Mouse (Mus musculus): Measurements from ENCODE around the gene BC030867. TPM values are rescaled to one million over a fixed set of nuclear protein-coding genes. Genes with fewer than 3 reads are reported as not detected.

The BC030867 gene
- 12.3 and 13.5 TPM in 2 replicates for polyA plus RNA-seq (2015; fragmentation: Nextera tagmentation; extraction: Ambion mirVana)

- Histone ChIP-seq H3K27ac (replicated peaks) (peak within 1 kb of the TSS; percentile 40; the same call in 1 of the 2 replicates), H3K4me3 (peak within 1 kb of the TSS; percentile 76), H3K4me1 (peaks cover 30% of the 10 kb centered on the region), H3K4me2 (peak within 1 kb of the TSS; percentile 89), H3K9me3 (no peaks in the 10 kb centered on the region), H3K9ac (peak within 1 kb of the TSS; percentile 89), H3K27me3 (replicated peaks) (no peaks in the 10 kb centered on the region), H3K36me3 (peaks cover 19% of the 10 kb centered on the region)
- WGBS, result under 1% methylated on average over 41 of the region's 41 CpGs
- ATAC-seq (ENCODE audit: extremely low read depth, insufficient number of reproducible peaks, low FRiP score, low TSS enrichment), result 0 out of 2 replicates have a peak, but pooled peaks have one; percentile 20
Observed at GRCm38 (mm10) chr11:102248630-102249230, at the start of gene BC030867. TSS of gene BC030867 (plus strand) at chr11:102248882.

- H3K4me3 ChIP-seq, result no peak overlapping the region
- H3K9me3 ChIP-seq, result no peaks in the 10 kb centered on the region
- H3K9ac ChIP-seq, result no peak overlapping the region
- peaks cover 100% of the 10 kb centered on the region for H3K36me3 ChIP-seq
- no peak overlapping the region for H3K27ac ChIP-seq (replicated peaks)
- no peak overlapping the region for H3K4me2 ChIP-seq
- WGBS, result 63% methylated on average over 9 of the region's 9 CpGs
- H3K4me1 ChIP-seq, result peaks cover 21% of the 10 kb centered on the region
- H3K27me3 ChIP-seq (replicated peaks), result no peaks in the 10 kb centered on the region
- ATAC-seq (ENCODE audit: extremely low read depth, insufficient number of reproducible peaks, low FRiP score, low TSS enrichment), result no peak
Observed at GRCm38 (mm10) chr11:102199856-102200255, 48.8 kb upstream of the BC030867 start.

GRCm38 (mm10) chr11:102201408-102201821 lies 47.3 kb upstream of the BC030867 start:
- Histone ChIP-seq H3K27me3 (replicated peaks) (no peaks in the 10 kb centered on the region), H3K36me3 (peaks cover 100% of the 10 kb centered on the region), H3K4me3 (no peak overlapping the region), H3K9me3 (no peaks in the 10 kb centered on the region), H3K4me1 (peaks cover 30% of the 10 kb centered on the region), H3K9ac (no peak overlapping the region), H3K4me2 (no peak overlapping the region), H3K27ac (replicated peaks) (no peak overlapping the region)
- 78% methylated on average over 12 of the region's 12 CpGs for WGBS
- no peak for ATAC-seq (ENCODE audit: extremely low read depth, insufficient number of reproducible peaks, low FRiP score, low TSS enrichment)

- H3K27me3 ChIP-seq (replicated peaks), result no peaks in the 10 kb centered on the region
- 72% methylated on average over 30 of the region's 30 CpGs for WGBS
- peaks cover 78% of the 10 kb centered on the region for H3K4me1 ChIP-seq
- no peak overlapping the region for H3K4me2 ChIP-seq
- H3K27ac ChIP-seq (replicated peaks), result peak overlapping the region; percentile 82
- H3K4me3 ChIP-seq, result no peak overlapping the region
- ATAC-seq (ENCODE audit: extremely low read depth, insufficient number of reproducible peaks, low FRiP score, low TSS enrichment), result no peak
- peak overlapping the region; percentile 47; the same call in 1 of the 2 replicates for H3K9ac ChIP-seq
- H3K9me3 ChIP-seq, result no peaks in the 10 kb centered on the region
- H3K36me3 ChIP-seq, result peaks cover 59% of the 10 kb centered on the region
Observed at GRCm38 (mm10) chr11:102206481-102206880, 42.2 kb upstream of the BC030867 start.

- peak overlapping the region; percentile 82 for H3K27ac ChIP-seq (replicated peaks)
- peak overlapping the region; percentile 71 for H3K9ac ChIP-seq
- H3K4me3 ChIP-seq, result peak overlapping the region; percentile 9; the same call in 1 of the 2 replicates
- H3K27me3 ChIP-seq (replicated peaks), result no peaks in the 10 kb centered on the region
- WGBS, result 40% methylated on average over 11 of the region's 11 CpGs
- H3K4me2 ChIP-seq, result peak overlapping the region; percentile 52
- H3K9me3 ChIP-seq, result no peaks in the 10 kb centered on the region
- H3K4me1 ChIP-seq, result peaks cover 93% of the 10 kb centered on the region
- ATAC-seq (ENCODE audit: extremely low read depth, insufficient number of reproducible peaks, low FRiP score, low TSS enrichment), result no peak
- H3K36me3 ChIP-seq, result peaks cover 48% of the 10 kb centered on the region
Observed at GRCm38 (mm10) chr11:102207825-102208777, 40.6 kb upstream of the BC030867 start.

- H3K27ac ChIP-seq (replicated peaks), result peak overlapping the region; percentile 82
- H3K4me3 ChIP-seq, result no peak overlapping the region
- peaks cover 98% of the 10 kb centered on the region for H3K4me1 ChIP-seq
- no peaks in the 10 kb centered on the region for H3K27me3 ChIP-seq (replicated peaks)
- peak overlapping the region; percentile 52 for H3K4me2 ChIP-seq
- no peaks in the 10 kb centered on the region for H3K9me3 ChIP-seq
- peaks cover 40% of the 10 kb centered on the region for H3K36me3 ChIP-seq
- no peak for ATAC-seq (ENCODE audit: extremely low read depth, insufficient number of reproducible peaks, low FRiP score, low TSS enrichment)
- H3K9ac ChIP-seq, result peak overlapping the region; percentile 71
- 23% methylated on average over 4 of the region's 4 CpGs for WGBS
Observed at GRCm38 (mm10) chr11:102208846-102209245, 39.8 kb upstream of the BC030867 start.

GRCm38 (mm10) chr11:102209742-102210141 lies 38.9 kb upstream of the BC030867 start:
- ATAC-seq (ENCODE audit: extremely low read depth, insufficient number of reproducible peaks, low FRiP score, low TSS enrichment), result no peak
- H3K27ac ChIP-seq (replicated peaks), result peak overlapping the region; percentile 62; the same call in 1 of the 2 replicates
- H3K27me3 ChIP-seq (replicated peaks), result no peaks in the 10 kb centered on the region
- no peak overlapping the region for H3K4me3 ChIP-seq
- no peak overlapping the region for H3K4me2 ChIP-seq
- H3K36me3 ChIP-seq, result peaks cover 31% of the 10 kb centered on the region
- 42% methylated on average over 2 of the region's 2 CpGs for WGBS
- H3K9ac ChIP-seq, result peak overlapping the region; percentile 71; the same call in 1 of the 2 replicates
- no peaks in the 10 kb centered on the region for H3K9me3 ChIP-seq
- H3K4me1 ChIP-seq, result peaks cover 98% of the 10 kb centered on the region

- Histone ChIP-seq H3K4me2 (no peak overlapping the region), H3K4me3 (no peak overlapping the region), H3K36me3 (peaks cover 27% of the 10 kb centered on the region), H3K27me3 (replicated peaks) (no peaks in the 10 kb centered on the region), H3K9ac (0 out of 2 replicates have a peak overlapping the region, but pooled peaks have one; percentile 34), H3K27ac (replicated peaks) (no peak overlapping the region), H3K9me3 (no peaks in the 10 kb centered on the region), H3K4me1 (peaks cover 98% of the 10 kb centered on the region)
- ATAC-seq (ENCODE audit: extremely low read depth, insufficient number of reproducible peaks, low FRiP score, low TSS enrichment), result no peak
- 55% methylated on average over 3 of the region's 3 CpGs for WGBS
Observed at GRCm38 (mm10) chr11:102210185-102210584, 38.5 kb upstream of the BC030867 start.

- WGBS, result 61% methylated on average over 5 of the region's 5 CpGs
- H3K27ac ChIP-seq (replicated peaks), result peak overlapping the region; percentile 68
Observed at GRCm38 (mm10) chr11:102211011-102211410, 37.7 kb upstream of the BC030867 start.

GRCm38 (mm10) chr11:102211936-102212341 lies 36.7 kb upstream of the BC030867 start:
- WGBS, result 44% methylated on average over 18 of the region's 18 CpGs
- Histone ChIP-seq H3K4me2 (peak overlapping the region; percentile 43), H3K27me3 (replicated peaks) (no peaks in the 10 kb centered on the region), H3K36me3 (peaks cover 9% of the 10 kb centered on the region), H3K9ac (peak overlapping the region; percentile 64), H3K4me1 (peaks cover 97% of the 10 kb centered on the region), H3K4me3 (no peak overlapping the region), H3K9me3 (no peaks in the 10 kb centered on the region), H3K27ac (replicated peaks) (peak overlapping the region; percentile 68)
- ATAC-seq (ENCODE audit: extremely low read depth, insufficient number of reproducible peaks, low FRiP score, low TSS enrichment), result no peak

More at GRCm38 (mm10) chr11:102211011-102211410, 37.7 kb upstream of the BC030867 start:
- no peak overlapping the region for H3K4me3 ChIP-seq
- H3K4me2 ChIP-seq, result no peak overlapping the region
- H3K27me3 ChIP-seq (replicated peaks), result no peaks in the 10 kb centered on the region
- H3K36me3 ChIP-seq, result peaks cover 19% of the 10 kb centered on the region
- peaks cover 98% of the 10 kb centered on the region for H3K4me1 ChIP-seq
- no peak for ATAC-seq (ENCODE audit: extremely low read depth, insufficient number of reproducible peaks, low FRiP score, low TSS enrichment)
- no peaks in the 10 kb centered on the region for H3K9me3 ChIP-seq
- peak overlapping the region; percentile 64 for H3K9ac ChIP-seq
